Mouse (Mus musculus): ENCODE measurements around the gene Arhgdib.

Gene Arhgdib

DNA sequence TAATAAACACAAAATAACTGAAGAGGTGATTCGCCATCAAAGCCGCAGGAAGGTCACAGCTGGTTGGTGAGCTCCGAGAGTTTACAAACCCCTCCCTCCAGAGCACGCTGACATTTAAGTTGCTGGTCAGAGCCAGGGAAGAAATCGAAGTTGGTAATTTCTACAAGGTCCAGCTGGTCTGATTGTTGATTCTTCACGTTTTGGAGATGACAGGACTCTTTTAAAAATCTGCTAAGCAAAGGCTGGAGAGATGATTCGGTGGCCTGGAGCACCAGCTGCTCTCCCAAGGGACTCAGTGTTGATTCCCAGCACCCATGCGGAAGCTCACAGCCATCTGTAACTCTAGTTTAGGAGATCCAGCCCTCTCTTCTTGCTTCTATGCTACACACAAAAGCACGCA lies 5.3 kb downstream of the Arhgdib start:
- TF ChIP-seq POU5F1 (IDR thresholded peaks at IDR 0.05; ENCODE audit: borderline replicate concordance, low read length), result no peak
- TF ChIP-seq CTCF (conservative IDR thresholded peaks at IDR 0.05; ENCODE audit: low read length), result no peak
- no peak for TF ChIP-seq NANOG (IDR thresholded peaks at IDR 0.05; ENCODE audit: borderline replicate concordance, low read length)
- no peaks in the 10 kb centered on the region for H3K36me3 ChIP-seq (ENCODE audit: insufficient read depth, low read length)
- no peak overlapping the region for H3K4me3 ChIP-seq (replicated peaks; ENCODE audit: low read length)
- H3K27me3 ChIP-seq (ENCODE audit: insufficient read depth, low read length), result 0 out of 2 replicates have a peak, but pooled peaks cover 7% of the 10 kb centered on the region
- H3K4me1 ChIP-seq (replicated peaks; ENCODE audit: low read depth, low read length), result peaks cover 17% of the 10 kb centered on the region
- H3K9me3 ChIP-seq (ENCODE audit: low read length), result no peaks in the 10 kb centered on the region

DNA sequence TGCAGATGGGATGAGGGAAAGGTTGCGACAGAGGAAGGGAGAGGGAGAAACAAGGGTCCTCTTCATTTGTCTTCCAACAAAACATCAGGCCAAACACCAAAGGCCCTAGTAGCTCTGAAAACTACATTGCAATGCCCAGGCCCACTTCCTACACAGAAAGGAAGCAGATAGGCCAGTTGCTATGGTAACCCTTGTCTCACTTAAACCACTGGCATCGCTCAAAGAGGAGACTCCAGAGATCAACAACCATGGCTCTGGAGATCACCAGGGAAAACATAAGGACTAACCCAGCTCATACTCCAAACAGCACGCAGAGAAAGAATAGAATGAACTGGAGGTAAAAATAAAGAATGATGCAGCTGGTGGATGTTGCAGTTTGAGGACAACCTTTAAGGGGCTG lies 6.5 kb downstream of the Arhgdib start:
- Histone ChIP-seq H3K9me3 (ENCODE audit: low read length) (no peaks in the 10 kb centered on the region), H3K36me3 (ENCODE audit: insufficient read depth, low read length) (no peaks in the 10 kb centered on the region), H3K4me3 (replicated peaks; ENCODE audit: low read length) (no peak overlapping the region), H3K4me1 (replicated peaks; ENCODE audit: low read depth, low read length) (peaks cover 16% of the 10 kb centered on the region), H3K27me3 (ENCODE audit: insufficient read depth, low read length) (0 out of 2 replicates have a peak, but pooled peaks cover 1% of the 10 kb centered on the region)
- TF ChIP-seq CTCF (conservative IDR thresholded peaks at IDR 0.05; ENCODE audit: low read length), result no peak
- TF ChIP-seq NANOG (IDR thresholded peaks at IDR 0.05; ENCODE audit: borderline replicate concordance, low read length), result no peak
- TF ChIP-seq POU5F1 (IDR thresholded peaks at IDR 0.05; ENCODE audit: borderline replicate concordance, low read length), result no peak

- H3K4me3 ChIP-seq (replicated peaks; ENCODE audit: low read length), result no peak overlapping the region
- no peaks in the 10 kb centered on the region for H3K27me3 ChIP-seq (ENCODE audit: insufficient read depth, low read length)
- H3K4me1 ChIP-seq (replicated peaks; ENCODE audit: low read depth, low read length), result peaks cover 15% of the 10 kb centered on the region
- no peaks in the 10 kb centered on the region for H3K36me3 ChIP-seq (ENCODE audit: insufficient read depth, low read length)
- TF ChIP-seq NANOG (IDR thresholded peaks at IDR 0.05; ENCODE audit: borderline replicate concordance, low read length), result no peak
- TF ChIP-seq CTCF (conservative IDR thresholded peaks at IDR 0.05; ENCODE audit: low read length), result no peak
- no peak for TF ChIP-seq POU5F1 (IDR thresholded peaks at IDR 0.05; ENCODE audit: borderline replicate concordance, low read length)
- no peaks in the 10 kb centered on the region for H3K9me3 ChIP-seq (ENCODE audit: low read length)
Measured at GRCm38 (mm10) chr6:136934068-136934467, 7.6 kb downstream of the Arhgdib start.

DNA sequence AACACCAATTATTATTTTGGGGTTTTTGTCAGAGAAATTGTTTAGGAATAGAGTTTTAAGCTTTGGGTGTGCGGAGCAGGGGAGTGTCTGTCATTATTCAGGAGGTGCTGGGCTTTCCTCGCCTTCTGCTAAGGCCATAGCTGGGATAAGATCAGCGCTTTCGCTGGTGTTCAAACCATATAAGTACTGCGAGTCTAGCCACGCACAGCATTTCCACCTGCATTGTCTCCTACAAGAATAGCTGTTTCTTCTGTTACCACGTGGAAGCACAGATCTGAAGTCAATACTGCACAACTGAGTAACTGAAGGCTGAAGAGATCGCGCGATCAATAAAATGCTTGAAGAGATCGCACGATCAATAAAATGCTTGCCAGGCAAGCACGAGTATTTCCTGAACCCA lies 10.5 kb downstream of the Arhgdib start:
- Histone ChIP-seq H3K4me3 (replicated peaks; ENCODE audit: low read length) (no peak overlapping the region), H3K4me1 (replicated peaks; ENCODE audit: low read depth, low read length) (peaks cover 11% of the 10 kb centered on the region), H3K9me3 (ENCODE audit: low read length) (no peaks in the 10 kb centered on the region), H3K27me3 (ENCODE audit: insufficient read depth, low read length) (no peaks in the 10 kb centered on the region), H3K36me3 (ENCODE audit: insufficient read depth, low read length) (no peaks in the 10 kb centered on the region)
- no peak for TF ChIP-seq POU5F1 (IDR thresholded peaks at IDR 0.05; ENCODE audit: borderline replicate concordance, low read length)
- no peak for TF ChIP-seq NANOG (IDR thresholded peaks at IDR 0.05; ENCODE audit: borderline replicate concordance, low read length)
- no peak for TF ChIP-seq CTCF (conservative IDR thresholded peaks at IDR 0.05; ENCODE audit: low read length)

GRCm38 (mm10) chr6:136930677-136931076 lies 11.0 kb downstream of the Arhgdib start:
- Histone ChIP-seq H3K27me3 (ENCODE audit: insufficient read depth, low read length) (no peaks in the 10 kb centered on the region), H3K9me3 (ENCODE audit: low read length) (no peaks in the 10 kb centered on the region), H3K4me1 (replicated peaks; ENCODE audit: low read depth, low read length) (peaks cover 11% of the 10 kb centered on the region), H3K36me3 (ENCODE audit: insufficient read depth, low read length) (no peaks in the 10 kb centered on the region), H3K4me3 (replicated peaks; ENCODE audit: low read length) (no peak overlapping the region)
- TF ChIP-seq NANOG (IDR thresholded peaks at IDR 0.05; ENCODE audit: borderline replicate concordance, low read length) (no peak), CTCF (conservative IDR thresholded peaks at IDR 0.05; ENCODE audit: low read length) (no peak), POU5F1 (IDR thresholded peaks at IDR 0.05; ENCODE audit: borderline replicate concordance, low read length) (no peak)

DNA sequence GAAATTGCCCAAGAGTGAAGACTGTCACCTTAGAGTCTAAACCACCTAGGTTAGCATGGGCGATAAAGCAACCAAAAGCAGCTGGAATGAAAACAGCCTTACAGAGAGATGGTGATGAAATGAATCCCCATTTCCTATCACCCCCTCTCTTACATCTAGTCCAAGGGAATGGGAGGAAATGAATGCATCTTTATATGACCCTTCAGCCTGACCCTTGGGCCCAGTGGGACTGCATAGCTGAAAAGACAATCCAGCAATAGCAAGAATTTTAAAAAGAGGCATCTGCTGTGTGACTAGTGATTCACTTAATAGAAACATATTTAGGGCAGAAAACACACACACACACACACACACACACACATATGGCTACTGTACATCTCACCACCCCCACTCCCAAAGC lies 14.1 kb downstream of the Arhgdib start:
- H3K9me3 ChIP-seq (ENCODE audit: low read length), result no peaks in the 10 kb centered on the region
- TF ChIP-seq POU5F1 (IDR thresholded peaks at IDR 0.05; ENCODE audit: borderline replicate concordance, low read length) (no peak), CTCF (conservative IDR thresholded peaks at IDR 0.05; ENCODE audit: low read length) (no peak), NANOG (IDR thresholded peaks at IDR 0.05; ENCODE audit: borderline replicate concordance, low read length) (no peak)
- H3K27me3 ChIP-seq (ENCODE audit: insufficient read depth, low read length), result no peaks in the 10 kb centered on the region
- H3K36me3 ChIP-seq (ENCODE audit: insufficient read depth, low read length), result no peaks in the 10 kb centered on the region
- H3K4me1 ChIP-seq (replicated peaks; ENCODE audit: low read depth, low read length), result peaks cover 11% of the 10 kb centered on the region
- H3K4me3 ChIP-seq (replicated peaks; ENCODE audit: low read length), result no peak overlapping the region

GRCm38 (mm10) chr6:136925049-136925448 lies 16.6 kb downstream of the Arhgdib start:
- no peak for TF ChIP-seq CTCF (conservative IDR thresholded peaks at IDR 0.05; ENCODE audit: low read length)
- no peak for TF ChIP-seq POU5F1 (IDR thresholded peaks at IDR 0.05; ENCODE audit: borderline replicate concordance, low read length)
- no peak for TF ChIP-seq NANOG (IDR thresholded peaks at IDR 0.05; ENCODE audit: borderline replicate concordance, low read length)
- H3K9me3 ChIP-seq (ENCODE audit: low read length), result no peaks in the 10 kb centered on the region
- no peak overlapping the region for H3K4me3 ChIP-seq (replicated peaks; ENCODE audit: low read length)
- H3K4me1 ChIP-seq (replicated peaks; ENCODE audit: low read depth, low read length), result no peaks in the 10 kb centered on the region
- no peaks in the 10 kb centered on the region for H3K36me3 ChIP-seq (ENCODE audit: insufficient read depth, low read length)
- no peaks in the 10 kb centered on the region for H3K27me3 ChIP-seq (ENCODE audit: insufficient read depth, low read length)

- Histone ChIP-seq H3K4me3 (replicated peaks; ENCODE audit: low read length) (no peak within 1 kb of the TSS), H3K9me3 (ENCODE audit: low read length) (no peaks in the 10 kb centered on the region), H3K36me3 (ENCODE audit: insufficient read depth, low read length) (no peaks in the 10 kb centered on the region), H3K27me3 (ENCODE audit: insufficient read depth, low read length) (no peaks in the 10 kb centered on the region; the same call in 1 of the 2 replicates), H3K4me1 (replicated peaks; ENCODE audit: low read depth, low read length) (no peaks in the 10 kb centered on the region)
- no peak for TF ChIP-seq CTCF (conservative IDR thresholded peaks at IDR 0.05; ENCODE audit: low read length)
- no peak for TF ChIP-seq NANOG (IDR thresholded peaks at IDR 0.05; ENCODE audit: borderline replicate concordance, low read length)
- TF ChIP-seq POU5F1 (IDR thresholded peaks at IDR 0.05; ENCODE audit: borderline replicate concordance, low read length), result no peak
Measured at GRCm38 (mm10) chr6:136923532-136923931, 18.2 kb downstream of the Arhgdib start, which contains the start of gene Pde6h. Pde6h (plus strand) TSS chr6:136923832.

DNA sequence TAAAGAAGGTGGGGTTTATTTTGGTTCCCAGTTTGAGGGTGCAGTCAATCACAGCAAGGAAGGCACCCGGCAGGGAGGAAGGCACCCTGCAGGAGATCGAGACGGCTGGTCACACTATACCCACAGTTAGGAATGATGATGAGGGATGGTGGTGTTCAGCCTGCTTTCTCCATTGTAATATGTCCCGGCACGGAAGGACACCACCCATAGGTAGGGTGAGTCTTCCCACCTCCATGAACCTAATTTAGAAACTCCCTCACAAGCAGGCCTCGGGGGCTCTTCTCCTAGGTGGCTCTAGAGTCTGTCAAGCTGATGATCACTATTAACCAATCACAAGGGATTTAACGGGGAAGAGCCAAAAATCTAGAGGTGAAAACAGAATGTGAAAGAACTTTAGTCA lies 18.8 kb downstream of the Arhgdib start:
- Histone ChIP-seq H3K27me3 (ENCODE audit: insufficient read depth, low read length) (no peaks in the 10 kb centered on the region; the same call in 1 of the 2 replicates), H3K4me3 (replicated peaks; ENCODE audit: low read length) (no peak overlapping the region), H3K4me1 (replicated peaks; ENCODE audit: low read depth, low read length) (no peaks in the 10 kb centered on the region), H3K36me3 (ENCODE audit: insufficient read depth, low read length) (no peaks in the 10 kb centered on the region), H3K9me3 (ENCODE audit: low read length) (no peaks in the 10 kb centered on the region)
- TF ChIP-seq POU5F1 (IDR thresholded peaks at IDR 0.05; ENCODE audit: borderline replicate concordance, low read length) (no peak), NANOG (IDR thresholded peaks at IDR 0.05; ENCODE audit: borderline replicate concordance, low read length) (no peak), CTCF (conservative IDR thresholded peaks at IDR 0.05; ENCODE audit: low read length) (no peak)
